Mouse (Mus musculus) ES-Bruce4 (cell line): ENCODE measurements around the gene 9630041A04Rik. TPM values are rescaled to one million over a fixed set of nuclear protein-coding genes. Genes with fewer than 3 reads are reported as not detected.

ENCODE experiments used
- H3K27ac ChIP-seq: 2 replicates; pipeline ENCODE4 v1.5.1; 2012; ENCODE audit warnings: low read length, inconsistent platforms; ENCODE audit not compliant: insufficient read depth
- H3K27me3 ChIP-seq: 2 replicates; pipeline ENCODE4 v1.6.1; 2012; ENCODE audit warnings: mild to moderate bottlenecking, low read length, inconsistent platforms; ENCODE audit not compliant: control insufficient read depth, poor library complexity, insufficient read depth, severe bottlenecking
- H3K36me3 ChIP-seq: 2 replicates; pipeline ENCODE4 v1.6.1; 2012; ENCODE audit warnings: inconsistent platforms, mild to moderate bottlenecking, low read length, moderate library complexity; ENCODE audit not compliant: control insufficient read depth, poor library complexity, insufficient read depth, severe bottlenecking
- H3K4me1 ChIP-seq: one replicate; pipeline ENCODE4 v1.8.1; 2011; ENCODE audit warnings: low read length; ENCODE audit not compliant: control insufficient read depth, insufficient read depth
- H3K4me3 ChIP-seq: 2 replicates; pipeline ENCODE4 v1.5.1; 2011; ENCODE audit warnings: low read depth, mild to moderate bottlenecking, low read length
- H3K9ac ChIP-seq: 2 replicates; pipeline ENCODE4 v1.6.1; 2012; ENCODE audit warnings: low read depth, mild to moderate bottlenecking, inconsistent platforms; ENCODE audit not compliant: poor library complexity, severe bottlenecking
- H3K9me3 ChIP-seq: replicated peaks from 2 replicates; pipeline ENCODE4 v1.6.1; 2012; ENCODE audit warnings: mild to moderate bottlenecking, low read length, inconsistent platforms; ENCODE audit not compliant: control insufficient read depth, poor library complexity, insufficient read depth, severe bottlenecking
- CTCF ChIP-seq: IDR thresholded peaks from one replicate; pipeline ENCODE4 v1.8.1; 2011; ENCODE audit warnings: low read depth, low read length
- EP300 ChIP-seq: IDR thresholded peaks from 2 replicates; pipeline ENCODE4 v1.6.1; 2011; ENCODE audit warnings: low read depth, low read length; ENCODE audit not compliant: insufficient read depth
- POLR2A ChIP-seq: IDR thresholded peaks from one replicate; pipeline ENCODE4 v1.8.1; 2011; ENCODE audit warnings: low read length; ENCODE audit not compliant: insufficient read depth
- polyA plus RNA-seq: library from polyadenylated mRNA; stranded (reverse); fragments of >200 nt; gene quantifications from 2 replicates; pipeline ENCODE4 v1.2.4, GENCODE M21; 2011; ENCODE audit warnings: low read depth; ENCODE audit not compliant: missing spikeins, insufficient read depth, insufficient read length

9630041A04Rik gene
- polyA plus RNA-seq, 1 experiment, result not detected

GRCm38 (mm10) chr9:101909491-101909890 is 47.9 kb downstream of the 9630041A04Rik start:
- no peaks in the 10 kb centered on the region for H3K27me3 ChIP-seq
- no peaks in the 10 kb centered on the region for H3K9me3 ChIP-seq
- no peaks in the 10 kb centered on the region for H3K4me1 ChIP-seq
- no peak overlapping the region for H3K4me3 ChIP-seq
- H3K36me3 ChIP-seq, result no peaks in the 10 kb centered on the region
- no peak overlapping the region for H3K9ac ChIP-seq
- H3K27ac ChIP-seq, result no peak overlapping the region
- TF ChIP-seq POLR2A, result no peak
- TF ChIP-seq EP300, result no peak
- TF ChIP-seq CTCF, result no peak

DNA sequence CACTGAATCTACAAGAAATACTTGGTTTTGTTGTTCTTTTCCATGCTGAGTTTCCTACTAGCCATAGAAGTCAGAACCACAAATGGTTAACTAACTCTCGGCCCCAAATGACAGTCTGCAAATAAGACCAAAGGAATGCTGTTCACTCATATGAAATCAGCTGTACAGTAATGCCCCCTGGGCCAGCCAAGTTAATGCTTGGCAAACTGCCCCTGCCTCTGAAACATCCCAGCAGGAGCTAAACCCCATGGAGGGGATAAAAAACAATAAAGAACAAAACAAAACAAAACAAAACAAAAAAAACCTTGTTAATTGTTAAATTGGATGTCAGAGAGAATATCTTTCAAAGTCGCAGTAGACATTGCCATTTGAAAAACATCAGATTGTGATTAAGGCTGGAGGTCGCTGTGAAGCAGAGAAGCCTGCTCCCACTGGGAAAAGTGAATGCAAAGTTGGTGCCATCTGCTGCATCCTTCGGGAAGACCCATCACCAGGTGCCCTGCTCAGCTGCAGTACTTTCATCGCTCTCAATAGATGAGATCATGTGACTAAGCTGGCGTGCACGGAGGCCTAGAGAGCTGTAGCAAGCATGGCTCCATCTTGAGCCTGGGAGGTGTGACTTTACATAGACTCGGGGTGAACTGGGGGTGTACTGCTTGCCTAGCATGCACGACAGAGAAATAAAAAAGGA is 49.7 kb downstream of the 9630041A04Rik start:
- H3K4me3 ChIP-seq, result no peak overlapping the region
- no peaks in the 10 kb centered on the region for H3K36me3 ChIP-seq
- H3K9me3 ChIP-seq, result no peaks in the 10 kb centered on the region
- no peaks in the 10 kb centered on the region for H3K27me3 ChIP-seq
- H3K4me1 ChIP-seq, result no peaks in the 10 kb centered on the region
- no peak overlapping the region for H3K27ac ChIP-seq
- no peak overlapping the region for H3K9ac ChIP-seq
- no peak for TF ChIP-seq EP300

- no peaks in the 10 kb centered on the region for H3K9me3 ChIP-seq
- no peak overlapping the region for H3K4me3 ChIP-seq
- TF ChIP-seq EP300 (no peak), CTCF (no peak), POLR2A (no peak)
- no peaks in the 10 kb centered on the region for H3K4me1 ChIP-seq
- H3K9ac ChIP-seq, result no peak overlapping the region
- H3K27ac ChIP-seq, result no peak overlapping the region
- no peaks in the 10 kb centered on the region for H3K36me3 ChIP-seq
- H3K27me3 ChIP-seq, result no peaks in the 10 kb centered on the region
Measured at GRCm38 (mm10) chr9:101915082-101915481, 53.4 kb downstream of the 9630041A04Rik start.

DNA sequence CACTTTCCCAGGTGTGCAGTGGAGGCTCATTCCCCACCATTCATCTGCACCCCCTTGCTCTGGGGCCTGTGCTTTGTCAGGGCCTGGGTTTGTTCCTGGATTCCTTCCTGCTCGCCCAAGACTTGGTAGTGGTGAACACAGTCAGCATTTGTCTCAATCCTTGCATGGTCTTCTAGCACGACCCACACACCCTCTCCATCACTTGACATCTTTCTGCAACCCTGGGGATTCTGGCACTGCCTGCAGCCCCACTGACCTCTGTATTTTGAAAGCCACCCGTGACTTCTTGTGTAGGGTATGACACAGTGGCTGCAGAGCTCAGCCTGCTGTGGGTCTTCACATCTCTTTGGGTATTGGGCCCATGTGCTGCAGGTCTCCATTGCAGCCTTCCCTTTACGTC is 57.1 kb downstream of the 9630041A04Rik start:
- no peaks in the 10 kb centered on the region for H3K27me3 ChIP-seq
- H3K4me3 ChIP-seq, result no peak overlapping the region
- H3K27ac ChIP-seq, result no peak overlapping the region
- TF ChIP-seq CTCF (no peak), POLR2A (no peak), EP300 (no peak)
- H3K36me3 ChIP-seq, result no peaks in the 10 kb centered on the region
- H3K9me3 ChIP-seq, result no peaks in the 10 kb centered on the region
- no peaks in the 10 kb centered on the region for H3K4me1 ChIP-seq
- H3K9ac ChIP-seq, result no peak overlapping the region

GRCm38 (mm10) chr9:101919324-101919723 is 57.7 kb downstream of the 9630041A04Rik start:
- no peaks in the 10 kb centered on the region for H3K4me1 ChIP-seq
- no peak overlapping the region for H3K27ac ChIP-seq
- no peaks in the 10 kb centered on the region for H3K9me3 ChIP-seq
- TF ChIP-seq POLR2A, result no peak
- TF ChIP-seq CTCF, result no peak
- no peak for TF ChIP-seq EP300
- no peak overlapping the region for H3K4me3 ChIP-seq
- H3K9ac ChIP-seq, result no peak overlapping the region
- no peaks in the 10 kb centered on the region for H3K36me3 ChIP-seq
- no peaks in the 10 kb centered on the region for H3K27me3 ChIP-seq

- Histone ChIP-seq H3K4me1 (no peaks in the 10 kb centered on the region), H3K4me3 (no peak overlapping the region), H3K9ac (no peak overlapping the region), H3K27ac (no peak overlapping the region), H3K27me3 (no peaks in the 10 kb centered on the region), H3K9me3 (no peaks in the 10 kb centered on the region), H3K36me3 (no peaks in the 10 kb centered on the region)
- TF ChIP-seq CTCF (no peak), EP300 (no peak), POLR2A (no peak)
Measured at GRCm38 (mm10) chr9:101922846-101923245, 61.2 kb downstream of the 9630041A04Rik start.
